Mouse (Mus musculus) testis, adult 2 months (tissue): Measurements from ENCODE around the gene Tap2.

ENCODE experiments used
- CTCF ChIP-seq: fragments of 200-500 bp; IDR thresholded peaks from 2 replicates; pipeline ENCODE4 v1.5.1; 2012; ENCODE audit warnings: low read depth, mild to moderate bottlenecking, inconsistent platforms, low read length, moderate library complexity; ENCODE audit not compliant: control insufficient read depth, insufficient read depth, insufficient replicate concordance
- POLR2A ChIP-seq: fragments of 200-500 bp; IDR thresholded peaks from 2 replicates; pipeline ENCODE4 v1.6.1; 2012; ENCODE audit warnings: low read depth, mild to moderate bottlenecking, inconsistent platforms, low read length, moderate library complexity; ENCODE audit not compliant: control insufficient read depth

DNA sequence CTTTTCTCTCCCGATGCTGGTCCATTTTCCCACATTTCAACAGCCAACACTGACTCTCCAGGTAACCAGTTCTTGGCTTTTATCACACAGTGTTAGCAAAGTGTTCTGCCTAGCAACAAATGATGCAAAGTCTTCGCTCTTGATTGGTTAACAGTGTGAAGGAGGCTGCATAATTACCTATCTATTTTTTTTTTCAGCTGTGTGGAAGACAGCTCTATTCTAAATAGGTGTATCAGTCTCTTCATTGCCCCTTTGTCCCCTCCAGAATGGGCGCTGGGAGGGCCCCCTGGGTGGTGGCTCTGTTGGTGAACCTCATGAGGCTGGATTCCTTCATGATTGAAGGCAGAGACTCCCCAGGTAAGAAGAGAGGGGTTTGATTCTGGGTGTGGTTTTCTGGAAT lies 35.4 kb downstream of the Tap2 start, which contains the start of gene H2-Ob:
- TF ChIP-seq CTCF = no peak
- TF ChIP-seq POLR2A = no peak
